Mouse (Mus musculus): ENCODE measurements around the gene Gm10974.

Gene Gm10974

GRCm38 (mm10) chr7:66359044-66359443 lies 6.7 kb upstream of the Gm10974 start:
- DNase-seq (ENCODE audit: low spot score), result no peak

GRCm38 (mm10) chr7:66364491-66364890 lies 1.2 kb upstream of the Gm10974 start:
- DNase-seq (ENCODE audit: low spot score), result no peak

- no peak for DNase-seq (ENCODE audit: low spot score)
Observed at GRCm38 (mm10) chr7:66365411-66365810, 294 bp upstream of the Gm10974 start.

DNA sequence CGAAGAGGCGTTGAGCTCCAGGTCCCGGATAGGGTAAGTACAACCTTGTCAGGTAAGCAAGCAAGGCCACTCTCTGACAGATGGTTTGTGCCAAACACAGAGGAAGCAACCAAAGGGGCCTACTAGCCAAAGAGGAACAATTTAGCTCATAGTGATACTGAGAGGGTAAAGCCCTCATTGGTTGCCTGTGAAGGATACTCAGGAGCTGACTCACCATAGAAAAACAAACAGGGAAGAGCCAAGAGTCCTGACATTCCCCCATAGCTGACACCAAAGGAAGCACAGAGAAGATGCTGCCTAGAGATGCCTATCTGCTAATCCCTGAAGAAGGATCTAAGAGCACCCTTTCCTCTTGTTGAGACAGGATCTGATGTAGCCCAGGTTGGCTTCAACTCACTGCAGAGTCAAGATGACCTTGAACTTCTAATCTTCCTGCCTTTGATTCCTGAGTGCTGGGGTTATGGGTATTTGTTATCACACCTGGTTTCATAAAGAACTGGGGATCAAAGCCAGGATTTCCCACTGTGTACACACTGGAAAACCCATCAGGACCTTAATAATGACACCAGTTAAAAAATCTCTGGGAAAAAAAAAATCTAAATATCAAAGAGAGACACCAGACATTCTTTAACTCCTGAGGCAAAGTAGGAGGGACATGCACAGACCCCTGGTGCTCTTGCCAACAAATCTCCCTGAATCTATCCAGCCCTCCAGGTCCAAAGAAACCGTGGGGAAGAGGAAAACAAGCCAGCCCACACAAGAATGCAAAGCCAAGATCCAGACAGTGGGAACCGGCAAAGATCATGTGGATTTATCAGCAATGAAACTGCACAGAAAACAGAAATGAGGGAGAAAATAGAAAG lies 3.6 kb downstream of the Gm10974 start:
- DNase-seq (ENCODE audit: low spot score), result no peak

- DNase-seq (ENCODE audit: low spot score), result no peak
Observed at GRCm38 (mm10) chr7:66369934-66370445, 4.3 kb downstream of the Gm10974 start.

GRCm38 (mm10) chr7:66370970-66371369 lies 5.3 kb downstream of the Gm10974 start:
- no peak for DNase-seq (ENCODE audit: low spot score)

DNA sequence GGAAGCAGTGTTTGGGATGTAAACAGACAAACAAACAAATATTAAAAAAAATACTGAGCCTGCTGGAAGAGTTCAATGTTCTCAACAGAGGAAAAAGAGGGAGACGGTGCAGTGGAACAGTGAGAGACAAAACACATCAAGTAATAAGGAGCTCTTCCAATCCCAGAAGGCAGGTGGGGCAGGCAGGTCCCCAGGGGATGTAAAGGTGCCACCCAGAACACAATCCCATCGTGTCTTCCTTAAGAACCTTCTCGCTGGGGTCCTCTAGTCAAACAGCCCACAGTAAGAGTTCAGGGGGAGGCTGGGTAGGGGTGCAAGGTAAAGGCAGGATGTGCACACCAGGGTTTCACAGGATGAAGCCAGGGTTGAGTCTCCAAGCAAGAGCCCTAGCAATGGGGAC lies 7.7 kb downstream of the Gm10974 start:
- DNase-seq (ENCODE audit: low spot score), result no peak

GRCm38 (mm10) chr7:66375736-66376135 lies 10.0 kb downstream of the Gm10974 start:
- no peak for DNase-seq (ENCODE audit: low spot score)

- DNase-seq (ENCODE audit: low spot score), result no peak
Observed at GRCm38 (mm10) chr7:66376560-66376959, 10.9 kb downstream of the Gm10974 start.

GRCm38 (mm10) chr7:66384213-66384612 lies 18.5 kb downstream of the Gm10974 start:
- no peak for DNase-seq (ENCODE audit: low spot score)

DNA sequence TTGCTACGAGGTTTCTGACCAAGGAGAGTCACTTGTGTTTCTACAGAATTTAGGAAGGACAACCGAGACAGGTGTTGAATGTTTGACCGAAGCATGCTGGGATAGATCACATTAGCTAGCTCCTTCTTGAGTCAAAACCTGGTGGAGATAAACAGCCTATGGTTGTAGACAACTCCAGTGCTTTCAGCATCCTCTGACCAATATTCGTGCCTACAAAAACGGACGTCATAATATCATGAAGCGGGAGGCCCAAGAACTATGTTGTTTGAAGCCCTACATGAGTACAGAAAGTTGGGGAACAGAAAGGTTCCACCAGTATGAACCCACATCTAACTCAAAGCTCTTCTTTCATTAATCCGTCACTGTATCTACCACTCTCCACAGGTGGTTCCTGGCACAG lies 19.2 kb downstream of the Gm10974 start:
- DNase-seq (ENCODE audit: low spot score), result no peak

GRCm38 (mm10) chr7:66385826-66386225 lies 20.1 kb downstream of the Gm10974 start:
- no peak for DNase-seq (ENCODE audit: low spot score)

- DNase-seq (ENCODE audit: low spot score), result no peak
Observed at GRCm38 (mm10) chr7:66386411-66386810, 20.7 kb downstream of the Gm10974 start.

- peak; percentile 24 for DNase-seq (ENCODE audit: low spot score)
Observed at GRCm38 (mm10) chr7:66387419-66387812, 21.7 kb downstream of the Gm10974 start.

- peak; percentile 42 for DNase-seq (ENCODE audit: low spot score)
Observed at GRCm38 (mm10) chr7:66387813-66388521, 22.3 kb downstream of the Gm10974 start, which contains the start of gene Lrrk1. Gene Lrrk1 (minus strand): TSS chr7:66388350.

GRCm38 (mm10) chr7:66388621-66389532 lies 23.2 kb downstream of the Gm10974 start:
- DNase-seq (ENCODE audit: low spot score), result peak; percentile 82

DNA sequence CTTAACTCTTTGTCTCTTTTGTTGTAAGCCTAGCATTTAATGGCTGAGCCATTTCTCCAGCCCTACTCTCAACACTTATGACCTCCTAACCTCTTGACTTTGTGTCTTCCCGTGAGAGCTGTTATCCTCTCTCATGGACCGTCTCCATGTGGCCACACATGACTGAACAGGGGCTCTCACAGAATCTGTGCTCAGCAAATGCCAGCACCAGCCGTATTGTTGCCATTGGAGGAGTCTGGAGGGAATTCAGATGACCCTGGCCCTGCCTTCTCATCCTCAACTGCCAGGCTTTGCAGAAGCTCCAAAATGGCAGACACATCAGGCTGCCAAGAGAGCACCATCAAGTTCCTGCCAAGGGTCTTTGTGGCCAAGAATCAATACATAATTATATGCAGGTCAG lies 31.6 kb downstream of the Gm10974 start:
- DNase-seq (ENCODE audit: low spot score), result no peak

GRCm38 (mm10) chr7:66401605-66402004 lies 35.9 kb downstream of the Gm10974 start:
- no peak for DNase-seq (ENCODE audit: low spot score)

DNA sequence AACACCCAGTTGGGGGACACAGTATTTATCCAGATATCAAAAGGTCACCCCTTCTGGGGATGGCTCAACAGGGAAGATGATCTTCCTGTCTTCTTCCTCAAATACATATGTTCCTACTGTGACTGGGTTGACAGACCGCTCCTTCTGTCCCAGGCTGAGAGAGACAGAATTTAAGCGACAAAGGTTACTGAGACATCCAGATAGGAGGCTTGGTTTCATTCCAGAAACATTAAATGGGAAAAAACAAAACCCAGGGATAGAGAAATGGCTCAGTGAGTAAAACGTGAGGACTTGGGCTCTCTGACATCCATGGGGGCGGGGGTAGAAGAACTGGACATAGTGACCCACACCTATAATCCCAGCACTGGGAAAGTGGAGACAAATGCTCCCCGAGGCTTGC lies 37.2 kb downstream of the Gm10974 start:
- DNase-seq (ENCODE audit: low spot score), result no peak

DNA sequence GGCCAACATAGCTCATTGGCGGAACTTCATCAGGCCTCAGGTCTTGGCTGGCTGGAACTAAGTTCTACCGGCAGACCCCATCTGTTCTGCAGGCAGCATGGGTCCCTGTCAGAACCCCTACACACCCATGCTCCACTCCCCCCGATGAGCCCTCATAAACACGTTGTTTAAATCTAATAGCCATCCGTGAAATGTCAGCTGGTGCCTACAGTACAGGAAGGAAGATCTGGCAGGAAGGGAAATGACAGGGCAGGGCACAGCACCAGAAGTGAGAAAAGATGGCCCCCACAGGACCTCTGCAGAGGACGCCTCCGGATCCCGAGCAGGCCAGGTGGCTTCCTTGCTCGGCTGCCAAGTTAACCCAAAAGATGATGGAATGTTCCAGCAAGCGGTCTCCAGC lies 38.4 kb downstream of the Gm10974 start:
- no peak for DNase-seq (ENCODE audit: low spot score)

- no peak for DNase-seq (ENCODE audit: low spot score)
Observed at GRCm38 (mm10) chr7:66404802-66405201, 39.1 kb downstream of the Gm10974 start.

DNA sequence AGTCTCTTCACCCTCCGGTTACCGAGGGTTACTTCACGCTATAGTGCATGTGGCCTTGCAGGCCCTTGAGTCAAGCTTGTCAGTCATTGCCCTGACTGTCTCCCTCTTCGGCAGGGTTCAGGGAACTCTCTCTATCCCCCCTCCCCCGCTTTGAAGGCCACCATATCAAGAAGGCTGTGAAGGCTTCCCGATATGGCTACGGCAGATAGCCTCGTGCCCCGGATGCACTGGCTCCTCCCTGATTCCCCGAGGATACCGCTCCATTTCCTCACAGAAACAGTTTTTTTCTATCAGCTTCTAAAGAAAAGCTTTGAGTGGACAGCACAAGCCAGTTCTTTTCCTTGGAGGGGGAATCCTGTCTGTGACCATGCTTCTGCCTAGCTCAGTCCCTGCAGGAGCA lies 39.8 kb downstream of the Gm10974 start:
- DNase-seq (ENCODE audit: low spot score), result no peak
